Mouse (Mus musculus) cerebellum, adult (tissue): ENCODE results near the gene Kcnn1.

Source experiments
- ATAC-seq: cut with Nextera tagmentation; 2 replicates; pipeline ENCODE4 v1.9.2; 2017; ENCODE audit warnings: mild to moderate bottlenecking, moderate library complexity, mixed read lengths; ENCODE audit not compliant: insufficient number of reproducible peaks, low FRiP score, low TSS enrichment

The Kcnn1 gene

GRCm38 (mm10) chr8:70797081-70798070 lies 65.7 kb downstream of the Kcnn1 start:
- peak; percentile 50 for ATAC-seq

- no peak for ATAC-seq
These were observed 66.5 kb downstream of the Kcnn1 start for GRCm38 (mm10) chr8:70796403-70797080.

GRCm38 (mm10) chr8:70795370-70795769 lies 67.7 kb downstream of the Kcnn1 start:
- ATAC-seq: no peak

GRCm38 (mm10) chr8:70794215-70794614 lies 68.8 kb downstream of the Kcnn1 start:
- ATAC-seq: no peak

- peak; percentile 1; the same call in 1 of the 2 replicates for ATAC-seq
These were observed 70.4 kb downstream of the Kcnn1 start for GRCm38 (mm10) chr8:70792700-70793099.
